Mouse (Mus musculus) limb, embryonic 15.5 days (tissue): ENCODE measurements around the gene Trim30a. TPM values are rescaled to one million over a fixed set of nuclear protein-coding genes. Genes with fewer than 3 reads are reported as not detected.
A peak's percentile ranks its signal among the peaks of the same experiment; 100 is the strongest.
"Not testable (repeated sequence)": the region's sequence is repeated elsewhere in the genome, so short reads cannot be mapped to it uniquely, and the experiment has no call there.

Experiments used
- ATAC-seq: fragments of 200-750 bp; cut with Nextera tagmentation; 2 replicates; pipeline ENCODE4 v1.8.0; 2017; ENCODE audit warnings: low read depth, moderate TSS enrichment; ENCODE audit not compliant: insufficient number of reproducible peaks, low FRiP score, low TSS enrichment
- H3K27ac ChIP-seq: fragments of 300-500 bp; sonication (generic); 2 replicates; pipeline ENCODE4 v1.5.1; 2015; ENCODE audit warnings: moderate library complexity, mild to moderate bottlenecking, inconsistent platforms
- H3K27me3 ChIP-seq: fragments of 300-500 bp; sonication (generic); 2 replicates; pipeline ENCODE4 v1.6.1; 2015; ENCODE audit warnings: inconsistent platforms
- H3K36me3 ChIP-seq: fragments of 300-500 bp; sonication (generic); 2 replicates; pipeline ENCODE4 v1.6.1; 2015; ENCODE audit warnings: inconsistent platforms
- H3K4me1 ChIP-seq: fragments of 300-500 bp; sonication (generic); 2 replicates; pipeline ENCODE4 v1.6.1; 2015; ENCODE audit warnings: inconsistent platforms
- H3K4me2 ChIP-seq: fragments of 300-500 bp; sonication (generic); 2 replicates; pipeline ENCODE4 v1.6.1; 2015; ENCODE audit warnings: mild to moderate bottlenecking, inconsistent platforms
- H3K4me3 ChIP-seq: fragments of 300-500 bp; sonication (generic); 2 replicates; pipeline ENCODE4 v1.5.1; 2015; ENCODE audit warnings: mild to moderate bottlenecking, inconsistent platforms
- H3K9ac ChIP-seq: fragments of 300-500 bp; sonication (generic); 2 replicates; pipeline ENCODE4 v1.6.1; 2015; ENCODE audit warnings: inconsistent platforms
- H3K9me3 ChIP-seq: fragments of 300-500 bp; sonication (generic); 2 replicates; pipeline ENCODE4 v1.6.1; 2016; ENCODE audit warnings: inconsistent platforms
- WGBS: fragments of 180-500 bp; shearing (Covaris S2); methylation state at CpG from one replicate; pipeline ENCODE4 v1.1.7; 2015; 5-methylcytosine and 5-hydroxymethylcytosine counted together
- polyA plus RNA-seq: library from polyadenylated mRNA; unstranded; fragments of >200 nt; fragmentation: Nextera tagmentation; extraction: Ambion mirVana; gene quantifications from 2 replicates; pipeline ENCODE4 v1.2.1, GENCODE M21; 2015

Trim30a gene
- 1.4 and 1.6 TPM in 2 replicates for polyA plus RNA-seq

DNA sequence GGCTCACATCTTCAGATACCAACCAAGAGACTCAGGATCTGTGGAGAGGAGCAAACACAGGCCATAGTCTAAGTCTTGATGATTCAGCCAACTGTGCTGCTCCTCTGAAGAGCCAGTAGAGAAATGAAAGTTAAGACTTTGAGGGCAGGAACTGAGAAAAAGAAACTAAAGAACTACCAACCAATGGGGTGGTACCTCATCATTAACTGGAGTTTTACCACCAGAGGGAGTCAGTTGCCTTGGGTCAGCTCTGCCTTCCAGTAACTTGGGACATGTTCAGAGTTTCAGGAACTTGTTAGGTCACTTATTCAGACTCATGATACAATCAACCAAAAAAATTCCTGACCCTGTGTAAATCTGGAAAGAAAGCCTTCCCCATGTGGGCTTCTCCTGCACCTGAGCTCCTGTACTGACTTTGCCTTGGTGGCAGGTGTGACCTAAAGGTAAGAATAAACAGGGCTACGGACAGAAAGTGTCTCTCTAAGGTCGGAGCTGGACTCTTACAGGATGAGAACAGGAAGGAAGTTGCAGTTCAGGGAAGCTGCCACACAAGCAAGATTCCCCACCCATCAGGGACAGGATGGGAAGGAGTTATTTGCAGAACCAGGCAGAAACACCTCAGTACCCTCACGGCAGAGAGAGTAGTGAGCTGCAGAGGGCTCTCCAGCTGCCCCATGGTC is at the start of gene Trim30a:
Gene Trim30a (minus strand): TSS at position 129 of the 680 bp plus-strand sequence.
- ATAC-seq = no peak
- no peaks in the 10 kb centered on the region for H3K27me3 ChIP-seq
- no peak within 1 kb of the TSS for H3K27ac ChIP-seq
- no peak within 1 kb of the TSS for H3K9ac ChIP-seq
- no peaks in the 10 kb centered on the region for H3K36me3 ChIP-seq
- WGBS = 69% methylated on average over 3 of the region's 3 CpGs
- no peak within 1 kb of the TSS for H3K4me3 ChIP-seq
- H3K4me2 ChIP-seq = no peak within 1 kb of the TSS
- no peaks in the 10 kb centered on the region for H3K9me3 ChIP-seq
- H3K4me1 ChIP-seq = no peaks in the 10 kb centered on the region

- ATAC-seq, H3K36me3 ChIP-seq, H3K4me3 ChIP-seq, H3K27me3 ChIP-seq, H3K4me1 ChIP-seq, H3K9me3 ChIP-seq, H3K9ac ChIP-seq, H3K4me2 ChIP-seq, H3K27ac ChIP-seq: not testable (repeated sequence)
Measured at GRCm38 (mm10) chr7:104507421-104508065, 42.5 kb upstream of the Trim30a start, which contains the start of gene Trim30d. Trim30d (minus strand) TSS chr7:104507849.

GRCm38 (mm10) chr7:104501589-104502371 is 36.8 kb upstream of the Trim30a start:
- peak overlapping the region; percentile 53 for H3K4me2 ChIP-seq
- H3K27me3 ChIP-seq = peaks cover 5% of the 10 kb centered on the region
- peak overlapping the region; percentile 44 for H3K4me3 ChIP-seq
- H3K9me3 ChIP-seq = no peaks in the 10 kb centered on the region
- WGBS = 3% methylated on average over 57 of the region's 59 CpGs
- H3K27ac ChIP-seq = no peak overlapping the region
- H3K9ac ChIP-seq = 0 out of 2 replicates have a peak overlapping the region, but pooled peaks have one; percentile 7
- ATAC-seq = no peak
- H3K36me3 ChIP-seq = no peaks in the 10 kb centered on the region
- 0 out of 2 replicates have a peak, but pooled peaks cover 4% of the 10 kb centered on the region for H3K4me1 ChIP-seq

GRCm38 (mm10) chr7:104501186-104501585 is 36.2 kb upstream of the Trim30a start:
- WGBS = 65% methylated on average over 6 of the region's 6 CpGs
- not testable (repeated sequence) for H3K4me1 ChIP-seq, H3K36me3 ChIP-seq, ATAC-seq, H3K27ac ChIP-seq, H3K9me3 ChIP-seq, H3K4me2 ChIP-seq, H3K4me3 ChIP-seq, H3K27me3 ChIP-seq, H3K9ac ChIP-seq

GRCm38 (mm10) chr7:104499464-104499863 is 34.5 kb upstream of the Trim30a start:
- not testable (repeated sequence) for H3K9ac ChIP-seq, ATAC-seq, H3K27me3 ChIP-seq, H3K27ac ChIP-seq, H3K4me3 ChIP-seq, H3K4me1 ChIP-seq, H3K4me2 ChIP-seq, H3K9me3 ChIP-seq, H3K36me3 ChIP-seq
- WGBS = 26% methylated on average over 7 of the region's 8 CpGs

DNA sequence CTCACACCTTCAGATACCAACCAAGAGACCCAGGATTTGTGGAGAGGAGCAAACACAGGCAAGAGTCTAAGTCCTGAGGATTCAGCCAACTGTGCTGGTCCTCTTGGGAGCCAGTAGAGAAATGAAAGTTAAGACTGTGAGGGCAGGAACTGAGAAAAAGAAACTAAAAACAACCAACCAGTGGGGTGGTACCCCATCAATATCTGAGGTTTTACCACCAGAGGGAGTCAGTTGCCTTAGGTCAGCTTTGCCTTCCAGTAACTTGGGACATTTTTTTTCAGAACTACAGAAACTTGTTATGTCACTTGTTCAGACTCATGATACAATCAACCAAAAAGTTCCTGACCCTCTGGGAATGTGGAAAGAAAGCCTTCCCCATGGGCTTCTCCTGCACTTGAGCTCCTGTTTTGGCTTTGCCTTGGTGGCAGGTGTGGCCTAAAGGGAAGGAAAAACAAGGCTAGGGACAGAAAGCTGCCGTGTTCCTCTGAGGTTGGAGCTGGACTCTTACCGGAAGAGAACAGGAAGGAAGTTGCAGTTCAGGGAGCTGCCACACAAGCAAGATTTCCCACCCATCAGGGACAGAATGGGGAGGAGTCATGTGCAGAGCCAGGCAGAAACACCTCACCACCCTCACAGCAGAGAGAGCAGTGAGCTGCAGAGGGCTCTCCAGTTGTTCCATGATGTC is 18.9 kb downstream of the Trim30a start:
- Histone ChIP-seq H3K27ac (no peak overlapping the region), H3K9ac (no peak overlapping the region), H3K27me3 (no peaks in the 10 kb centered on the region), H3K4me1 (no peaks in the 10 kb centered on the region), H3K36me3 (no peaks in the 10 kb centered on the region), H3K9me3 (no peaks in the 10 kb centered on the region), H3K4me3 (no peak overlapping the region), H3K4me2 (no peak overlapping the region)
- 50% methylated on average over 2 of the region's 2 CpGs for WGBS
- ATAC-seq = no peak

- Histone ChIP-seq H3K4me2 (no peak overlapping the region), H3K36me3 (no peaks in the 10 kb centered on the region), H3K27ac (no peak overlapping the region), H3K4me3 (no peak overlapping the region), H3K27me3 (no peaks in the 10 kb centered on the region), H3K4me1 (no peaks in the 10 kb centered on the region), H3K9me3 (no peaks in the 10 kb centered on the region), H3K9ac (no peak overlapping the region)
- no peak for ATAC-seq
- 88% methylated on average over 3 of the region's 3 CpGs for WGBS
Measured at GRCm38 (mm10) chr7:104404460-104404950, 60.5 kb downstream of the Trim30a start.

- no peaks in the 10 kb centered on the region for H3K9me3 ChIP-seq
- H3K27ac ChIP-seq = no peak overlapping the region
- no peak overlapping the region for H3K4me3 ChIP-seq
- H3K4me2 ChIP-seq = no peak overlapping the region
- no peaks in the 10 kb centered on the region for H3K27me3 ChIP-seq
- no peak overlapping the region for H3K9ac ChIP-seq
- ATAC-seq = no peak
- H3K36me3 ChIP-seq = no peaks in the 10 kb centered on the region
- no peaks in the 10 kb centered on the region for H3K4me1 ChIP-seq
Measured at GRCm38 (mm10) chr7:104401140-104401539, 63.9 kb downstream of the Trim30a start.

GRCm38 (mm10) chr7:104400698-104401097 is 64.3 kb downstream of the Trim30a start, which contains the start of gene Trim30c:
Trim30c (minus strand) TSS chr7:104400837.
- Histone ChIP-seq H3K27me3 (no peaks in the 10 kb centered on the region), H3K27ac (no peak within 1 kb of the TSS), H3K4me3 (no peak within 1 kb of the TSS), H3K4me2 (no peak within 1 kb of the TSS), H3K36me3 (no peaks in the 10 kb centered on the region), H3K9ac (no peak within 1 kb of the TSS), H3K4me1 (no peaks in the 10 kb centered on the region), H3K9me3 (no peaks in the 10 kb centered on the region)
- ATAC-seq = no peak
- WGBS = 66% methylated on average over 1 of the region's 1 CpGs

DNA sequence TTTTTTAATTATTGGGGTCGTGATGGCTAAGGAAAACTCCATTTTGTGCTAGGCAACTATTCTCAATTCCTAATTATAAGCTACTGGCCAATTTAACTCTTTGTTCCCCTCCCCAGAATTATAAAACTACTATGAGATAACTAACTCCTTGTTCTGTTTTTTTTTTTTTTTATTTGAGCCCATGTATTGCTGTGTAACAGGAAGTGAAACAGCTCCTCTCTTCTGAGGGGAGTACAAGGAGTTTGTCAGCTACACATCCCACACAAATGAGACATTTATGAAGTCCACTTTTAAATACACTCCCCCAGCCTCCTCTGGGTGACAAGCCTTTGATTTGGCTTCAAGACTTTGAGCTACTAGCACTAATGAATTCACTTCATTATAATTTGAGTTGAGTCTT is 66.5 kb downstream of the Trim30a start:
- Histone ChIP-seq H3K4me1 (no peaks in the 10 kb centered on the region), H3K4me2 (no peak overlapping the region), H3K27me3 (no peaks in the 10 kb centered on the region), H3K4me3 (no peak overlapping the region), H3K27ac (no peak overlapping the region), H3K9ac (no peak overlapping the region), H3K36me3 (no peaks in the 10 kb centered on the region), H3K9me3 (no peaks in the 10 kb centered on the region)
- ATAC-seq = no peak
- WGBS = 65% methylated on average over 1 of the region's 1 CpGs

- Histone ChIP-seq H3K27ac (no peak within 1 kb of the TSS), H3K27me3 (no peaks in the 10 kb centered on the region), H3K4me1 (no peaks in the 10 kb centered on the region), H3K9me3 (no peaks in the 10 kb centered on the region), H3K4me3 (no peak within 1 kb of the TSS), H3K4me2 (no peak within 1 kb of the TSS), H3K9ac (no peak within 1 kb of the TSS), H3K36me3 (no peaks in the 10 kb centered on the region)
- no peak for ATAC-seq
- 72% methylated on average over 1 of the region's 1 CpGs for WGBS
Measured at GRCm38 (mm10) chr7:104369736-104370414, 95.1 kb downstream of the Trim30a start, which contains the start of gene Trim30b. Trim30b (minus strand) TSS chr7:104369884.
